Mouse (Mus musculus): ENCODE measurements at regions not wholly inside any gene's neighbourhood (a gene's known extent, or its start where the extent isn't known, plus 50 kb on each side); places are given as distances from the start of the nearest gene placed in this dataset.

GRCm38 (mm10) chr3:117265790-117266189, 94.9 kb downstream of the Plppr4 start:
- DNase-seq (ENCODE audit: low spot score) = no peak
- Histone ChIP-seq H3K9ac (ENCODE audit: low read depth, low read length) (no peak overlapping the region), H3K27ac (replicated peaks; ENCODE audit: low read depth, low read length) (no peak overlapping the region), H3K36me3 (ENCODE audit: control insufficient read depth, insufficient read depth, low read length) (no peaks in the 10 kb centered on the region), H3K9me3 (ENCODE audit: control insufficient read depth, low read length) (no peaks in the 10 kb centered on the region), H3K4me2 (ENCODE audit: low read depth, low read length) (no peak overlapping the region), H3K4me1 (ENCODE audit: control insufficient read depth, insufficient read depth, low read length) (no peaks in the 10 kb centered on the region), H3K27me3 (replicated peaks; ENCODE audit: control insufficient read depth, insufficient read depth, low read length) (no peaks in the 10 kb centered on the region), H3K4me3 (ENCODE audit: low read depth, low read length) (no peak overlapping the region)
- no peak for ATAC-seq (ENCODE audit: low read depth)
- 92% methylated on average over 9 of the region's 9 CpGs for WGBS

- H3K4me1 ChIP-seq (ENCODE audit: control insufficient read depth, insufficient read depth, low read length) = no peaks in the 10 kb centered on the region
- DNase-seq (ENCODE audit: low spot score) = no peak
- no peaks in the 10 kb centered on the region for H3K27me3 ChIP-seq (replicated peaks; ENCODE audit: control insufficient read depth, insufficient read depth, low read length)
- H3K4me3 ChIP-seq (ENCODE audit: low read depth, low read length) = no peak overlapping the region
- H3K27ac ChIP-seq (replicated peaks; ENCODE audit: low read depth, low read length) = no peak overlapping the region
- H3K9ac ChIP-seq (ENCODE audit: low read depth, low read length) = no peak overlapping the region
- ATAC-seq (ENCODE audit: low read depth) = no peak
- H3K36me3 ChIP-seq (ENCODE audit: control insufficient read depth, insufficient read depth, low read length) = no peaks in the 10 kb centered on the region
- no peaks in the 10 kb centered on the region for H3K9me3 ChIP-seq (ENCODE audit: control insufficient read depth, low read length)
- no peak overlapping the region for H3K4me2 ChIP-seq (ENCODE audit: low read depth, low read length)
These were observed 112.8 kb downstream of the Plppr4 start for GRCm38 (mm10) chr3:117247833-117248232.

- no peak overlapping the region for H3K9ac ChIP-seq (ENCODE audit: low read depth, low read length)
- no peaks in the 10 kb centered on the region for H3K9me3 ChIP-seq (ENCODE audit: control insufficient read depth, low read length)
- H3K4me2 ChIP-seq (ENCODE audit: low read depth, low read length) = no peak overlapping the region
- WGBS = 90% methylated on average over 6 of the region's 6 CpGs
- no peak overlapping the region for H3K4me3 ChIP-seq (ENCODE audit: low read depth, low read length)
- ATAC-seq (ENCODE audit: low read depth) (no peak), DNase-seq (ENCODE audit: low spot score) (no peak)
- no peak overlapping the region for H3K27ac ChIP-seq (replicated peaks; ENCODE audit: low read depth, low read length)
- no peaks in the 10 kb centered on the region for H3K36me3 ChIP-seq (ENCODE audit: control insufficient read depth, insufficient read depth, low read length)
- H3K4me1 ChIP-seq (ENCODE audit: control insufficient read depth, insufficient read depth, low read length) = no peaks in the 10 kb centered on the region
- no peaks in the 10 kb centered on the region for H3K27me3 ChIP-seq (replicated peaks; ENCODE audit: control insufficient read depth, insufficient read depth, low read length)
These were observed 118.9 kb downstream of the Plppr4 start for GRCm38 (mm10) chr3:117241810-117242209.

GRCm38 (mm10) chr3:117226616-117227015, 134.1 kb downstream of the Plppr4 start:
- 58% methylated on average over 3 of the region's 3 CpGs for WGBS
- ATAC-seq (ENCODE audit: low read depth) = no peak

GRCm38 (mm10) chr3:117225041-117225440, 135.6 kb downstream of the Plppr4 start:
- DNase-seq (ENCODE audit: low spot score) (no peak), ATAC-seq (ENCODE audit: low read depth) (no peak)
- 81% methylated on average over 2 of the region's 2 CpGs for WGBS
- Histone ChIP-seq H3K27ac (replicated peaks; ENCODE audit: low read depth, low read length) (no peak overlapping the region), H3K4me2 (ENCODE audit: low read depth, low read length) (no peak overlapping the region), H3K9ac (ENCODE audit: low read depth, low read length) (no peak overlapping the region), H3K4me3 (ENCODE audit: low read depth, low read length) (no peak overlapping the region), H3K9me3 (ENCODE audit: control insufficient read depth, low read length) (no peaks in the 10 kb centered on the region), H3K27me3 (replicated peaks; ENCODE audit: control insufficient read depth, insufficient read depth, low read length) (no peaks in the 10 kb centered on the region), H3K36me3 (ENCODE audit: control insufficient read depth, insufficient read depth, low read length) (no peaks in the 10 kb centered on the region), H3K4me1 (ENCODE audit: control insufficient read depth, insufficient read depth, low read length) (no peaks in the 10 kb centered on the region)

More at GRCm38 (mm10) chr3:117226616-117227015, 134.1 kb downstream of the Plppr4 start:
- H3K4me2 ChIP-seq (ENCODE audit: low read depth, low read length) = no peak overlapping the region
- no peaks in the 10 kb centered on the region for H3K27me3 ChIP-seq (replicated peaks; ENCODE audit: control insufficient read depth, insufficient read depth, low read length)
- H3K4me1 ChIP-seq (ENCODE audit: control insufficient read depth, insufficient read depth, low read length) = no peaks in the 10 kb centered on the region
- H3K4me3 ChIP-seq (ENCODE audit: low read depth, low read length) = no peak overlapping the region
- H3K36me3 ChIP-seq (ENCODE audit: control insufficient read depth, insufficient read depth, low read length) = no peaks in the 10 kb centered on the region
- H3K9me3 ChIP-seq (ENCODE audit: control insufficient read depth, low read length) = no peaks in the 10 kb centered on the region
- no peak for DNase-seq (ENCODE audit: low spot score)
- H3K27ac ChIP-seq (replicated peaks; ENCODE audit: low read depth, low read length) = no peak overlapping the region
- no peak overlapping the region for H3K9ac ChIP-seq (ENCODE audit: low read depth, low read length)

- no peak for ATAC-seq (ENCODE audit: low read depth)
- WGBS = 83% methylated on average over 1 of the region's 1 CpGs
These were observed 142.7 kb downstream of the Plppr4 start for GRCm38 (mm10) chr3:117217952-117218351.

GRCm38 (mm10) chr3:117191903-117192302, 168.8 kb downstream of the Plppr4 start:
- no peak overlapping the region for H3K27ac ChIP-seq (replicated peaks; ENCODE audit: low read depth, low read length)
- no peak overlapping the region for H3K4me3 ChIP-seq (ENCODE audit: low read depth, low read length)
- H3K4me1 ChIP-seq (ENCODE audit: control insufficient read depth, insufficient read depth, low read length) = no peaks in the 10 kb centered on the region
- no peak overlapping the region for H3K4me2 ChIP-seq (ENCODE audit: low read depth, low read length)
- H3K27me3 ChIP-seq (replicated peaks; ENCODE audit: control insufficient read depth, insufficient read depth, low read length) = no peaks in the 10 kb centered on the region
- H3K9me3 ChIP-seq (ENCODE audit: control insufficient read depth, low read length) = no peaks in the 10 kb centered on the region
- ATAC-seq (ENCODE audit: low read depth) = no peak
- no peak for DNase-seq (ENCODE audit: low spot score)
- no peak overlapping the region for H3K9ac ChIP-seq (ENCODE audit: low read depth, low read length)
- 66% methylated on average over 1 of the region's 1 CpGs for WGBS
- no peaks in the 10 kb centered on the region for H3K36me3 ChIP-seq (ENCODE audit: control insufficient read depth, insufficient read depth, low read length)

More at GRCm38 (mm10) chr3:117217952-117218351, 142.7 kb downstream of the Plppr4 start:
- H3K9ac ChIP-seq (ENCODE audit: low read depth, low read length) = no peak overlapping the region
- H3K27me3 ChIP-seq (replicated peaks; ENCODE audit: control insufficient read depth, insufficient read depth, low read length) = no peaks in the 10 kb centered on the region
- H3K36me3 ChIP-seq (ENCODE audit: control insufficient read depth, insufficient read depth, low read length) = no peaks in the 10 kb centered on the region
- H3K4me1 ChIP-seq (ENCODE audit: control insufficient read depth, insufficient read depth, low read length) = no peaks in the 10 kb centered on the region
- no peaks in the 10 kb centered on the region for H3K9me3 ChIP-seq (ENCODE audit: control insufficient read depth, low read length)
- H3K4me2 ChIP-seq (ENCODE audit: low read depth, low read length) = no peak overlapping the region
- no peak for DNase-seq (ENCODE audit: low spot score)
- H3K4me3 ChIP-seq (ENCODE audit: low read depth, low read length) = no peak overlapping the region
- no peak overlapping the region for H3K27ac ChIP-seq (replicated peaks; ENCODE audit: low read depth, low read length)

- ATAC-seq (ENCODE audit: low read depth) (no peak), DNase-seq (ENCODE audit: low spot score) (peak; percentile 4)
- H3K4me1 ChIP-seq (ENCODE audit: control insufficient read depth, insufficient read depth, low read length) = no peaks in the 10 kb centered on the region
- H3K9me3 ChIP-seq (ENCODE audit: control insufficient read depth, low read length) = no peaks in the 10 kb centered on the region
- no peak overlapping the region for H3K9ac ChIP-seq (ENCODE audit: low read depth, low read length)
- no peaks in the 10 kb centered on the region for H3K36me3 ChIP-seq (ENCODE audit: control insufficient read depth, insufficient read depth, low read length)
- H3K27me3 ChIP-seq (replicated peaks; ENCODE audit: control insufficient read depth, insufficient read depth, low read length) = no peaks in the 10 kb centered on the region
- 50% methylated on average over 3 of the region's 3 CpGs for WGBS
- no peak overlapping the region for H3K27ac ChIP-seq (replicated peaks; ENCODE audit: low read depth, low read length)
- H3K4me2 ChIP-seq (ENCODE audit: low read depth, low read length) = no peak overlapping the region
- no peak overlapping the region for H3K4me3 ChIP-seq (ENCODE audit: low read depth, low read length)
These were observed 171.7 kb downstream of the Plppr4 start for GRCm38 (mm10) chr3:117188782-117189500.

- no peak overlapping the region for H3K4me2 ChIP-seq (ENCODE audit: low read depth, low read length)
- H3K9ac ChIP-seq (ENCODE audit: low read depth, low read length) = no peak overlapping the region
- H3K36me3 ChIP-seq (ENCODE audit: control insufficient read depth, insufficient read depth, low read length) = no peaks in the 10 kb centered on the region
- H3K4me1 ChIP-seq (ENCODE audit: control insufficient read depth, insufficient read depth, low read length) = no peaks in the 10 kb centered on the region
- DNase-seq (ENCODE audit: low spot score) (no peak), ATAC-seq (ENCODE audit: low read depth) (no peak)
- H3K27me3 ChIP-seq (replicated peaks; ENCODE audit: control insufficient read depth, insufficient read depth, low read length) = no peaks in the 10 kb centered on the region
- no peak overlapping the region for H3K4me3 ChIP-seq (ENCODE audit: low read depth, low read length)
- WGBS = 92% methylated on average over 4 of the region's 4 CpGs
- no peak overlapping the region for H3K27ac ChIP-seq (replicated peaks; ENCODE audit: low read depth, low read length)
- 0 out of 2 replicates have a peak, but pooled peaks cover 3% of the 10 kb centered on the region for H3K9me3 ChIP-seq (ENCODE audit: control insufficient read depth, low read length)
These were observed 177.0 kb downstream of the Plppr4 start for GRCm38 (mm10) chr3:117183654-117184184.

Measured in embryonic facial prominence, embryonic 14.5 days (tissue).